Mouse (Mus musculus) A20 (cell line): ENCODE results near the gene Lcn12.

Source experiments
- DNase-seq: peaks from one replicate; pipeline ENCODE4 v3.0.0-alpha.2; 2011; ENCODE audit warnings: low read depth, low spot score

Gene Lcn12

GRCm38 (mm10) chr2:25497846-25498575, 4.3 kb upstream of the Lcn12 start:
- DNase-seq: no peak

GRCm38 (mm10) chr2:25496462-25496861, 2.8 kb upstream of the Lcn12 start:
- peak; percentile 63 for DNase-seq

GRCm38 (mm10) chr2:25492988-25493387, 723 bp downstream of the Lcn12 start:
- DNase-seq: no peak

- no peak for DNase-seq
Measured at GRCm38 (mm10) chr2:25488671-25489068, 5.0 kb downstream of the Lcn12 start.

- DNase-seq: no peak
Measured at GRCm38 (mm10) chr2:25487965-25488670, 5.6 kb downstream of the Lcn12 start.

GRCm38 (mm10) chr2:25484901-25485647, 8.6 kb downstream of the Lcn12 start:
- DNase-seq: no peak

- DNase-seq: peak; percentile 75
Measured at GRCm38 (mm10) chr2:25482969-25483368, 10.7 kb downstream of the Lcn12 start.

- peak; percentile 22 for DNase-seq
Measured at GRCm38 (mm10) chr2:25480541-25480940, 13.2 kb downstream of the Lcn12 start.

- no peak for DNase-seq
Measured at GRCm38 (mm10) chr2:25479551-25480311, 14.0 kb downstream of the Lcn12 start.

- no peak for DNase-seq
Measured at GRCm38 (mm10) chr2:25477967-25478675, 15.6 kb downstream of the Lcn12 start.

GRCm38 (mm10) chr2:25477541-25477940, 16.2 kb downstream of the Lcn12 start:
- DNase-seq: no peak

GRCm38 (mm10) chr2:25472550-25472949, 21.2 kb downstream of the Lcn12 start:
- DNase-seq: no peak

GRCm38 (mm10) chr2:25469969-25470368, 23.7 kb downstream of the Lcn12 start, which contains the start of gene Ptgds:
Gene Ptgds (minus strand): TSS chr2:25470046.
- DNase-seq: no peak

- DNase-seq: no peak
Measured at GRCm38 (mm10) chr2:25468962-25469915, 24.5 kb downstream of the Lcn12 start.

GRCm38 (mm10) chr2:25467606-25468303, 26.0 kb downstream of the Lcn12 start:
- no peak for DNase-seq

- peak; percentile 46 for DNase-seq
Measured at GRCm38 (mm10) chr2:25465816-25466635, 27.7 kb downstream of the Lcn12 start.

- no peak for DNase-seq
Measured at GRCm38 (mm10) chr2:25465256-25465655, 28.5 kb downstream of the Lcn12 start.

- DNase-seq: no peak
Measured at GRCm38 (mm10) chr2:25463630-25464029, 30.1 kb downstream of the Lcn12 start.
